11 mouse cellular contexts compared by ENCODE assay signal in the genomic region with DNA sequence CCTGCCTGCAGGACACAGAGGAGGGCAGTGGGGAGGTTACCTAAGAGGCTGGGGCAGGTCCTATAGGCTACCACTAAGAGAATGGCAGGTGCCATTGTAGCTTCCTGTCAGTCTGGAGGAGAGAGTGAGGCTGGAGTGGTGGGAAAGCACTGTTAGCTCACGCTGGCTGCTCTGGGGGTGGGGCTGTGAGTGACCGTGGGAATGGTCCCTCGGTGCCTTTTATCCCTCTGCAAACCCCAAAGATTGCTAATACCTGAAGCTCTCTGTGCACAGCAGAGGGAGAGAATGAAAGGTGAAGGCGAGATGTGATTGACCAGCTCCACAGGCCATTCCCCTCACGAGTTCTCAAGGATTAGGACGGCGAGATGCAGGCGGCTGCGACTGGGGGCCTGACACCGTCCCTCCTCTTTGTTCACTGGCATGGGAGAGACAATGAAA.
A peak's percentile ranks its signal among the peaks of the same experiment; 100 is the strongest.
DNase-seq lines count a peak whose midpoint lies in the region; ATAC-seq and TF ChIP-seq lines count a peak whose summit lies in the region.
"Had no signal": no experiment of that assay in that cellular context is flagged by ENCODE, and none has a peak within 500 bp of the region (broad histone marks: within the 10 kb centered on the region; RNA-seq: fewer than 3 reads in every experiment).

No protein-coding gene starts in this region.

- no peaks in the 10 kb centered on the region for H3K36me3 ChIP-seq in intestine, embryonic 15.5 days
- no peaks in the 10 kb centered on the region; the same call in 1 of the 2 replicates for H3K36me3 ChIP-seq in intestine, postnatal 0 days (ENCODE audit: control insufficient read depth, insufficient read depth)
- no peaks in the 10 kb centered on the region for H3K36me3 ChIP-seq in forebrain, embryonic 13.5 days (ENCODE audit: poor library complexity, severe bottlenecking)
- no peaks in the 10 kb centered on the region for H3K36me3 ChIP-seq in midbrain, embryonic 12.5 days

- TF ChIP-seq CTCF in intestine, postnatal 0 days (IDR thresholded peaks at IDR 0.05; ENCODE audit: low read depth): no peak

- DNase-seq in ZHBTc4 (ENCODE audit: low read depth, low spot score): peak; percentile 61
- DNase-seq in adrenal gland, postnatal 25 days: no peak
- no peak for DNase-seq in ovary, adult 18-20 months (ENCODE audit: low spot score)
- DNase-seq: kidney, adult 9 months had no signal

- no peak for ATAC-seq in intestine, embryonic 15.5 days
- no peak for ATAC-seq in intestine, postnatal 0 days
- peak; percentile 58; the same call in 1 of the 2 replicates for ATAC-seq in forebrain, embryonic 13.5 days
- ATAC-seq in midbrain, embryonic 12.5 days (ENCODE audit: low FRiP score, low read depth): peak; percentile 85
- no peak for ATAC-seq in megakaryocyte progenitor cell, adult 5-6 weeks (replicated peaks; ENCODE audit: poor library complexity)

- H3K4me1 ChIP-seq in intestine, embryonic 15.5 days (replicated peaks): peaks cover 27% of the 10 kb centered on the region
- H3K4me1 ChIP-seq in intestine, postnatal 0 days (replicated peaks; ENCODE audit: control insufficient read depth, insufficient read depth, low read length): 0 out of 2 replicates have a peak, but pooled peaks cover 4% of the 10 kb centered on the region
- H3K4me1 ChIP-seq in forebrain, embryonic 13.5 days: peaks cover 39% of the 10 kb centered on the region
- peaks cover 45% of the 10 kb centered on the region for H3K4me1 ChIP-seq in midbrain, embryonic 12.5 days

- no peaks in the 10 kb centered on the region for H3K27me3 ChIP-seq in intestine, embryonic 15.5 days (replicated peaks)
- no peaks in the 10 kb centered on the region for H3K27me3 ChIP-seq in intestine, postnatal 0 days (replicated peaks; ENCODE audit: control insufficient read depth, insufficient read depth, low read length)
- no peaks in the 10 kb centered on the region for H3K27me3 ChIP-seq in forebrain, embryonic 13.5 days
- H3K27me3 ChIP-seq in midbrain, embryonic 12.5 days: peaks cover 4% of the 10 kb centered on the region; the same call in 1 of the 2 replicates

- H3K27ac ChIP-seq in intestine, embryonic 15.5 days: 0 out of 2 replicates have a peak overlapping the region, but pooled peaks have one; percentile 4
- H3K27ac ChIP-seq in intestine, postnatal 0 days (ENCODE audit: low read depth, low read length): no peak overlapping the region
- H3K27ac ChIP-seq in forebrain, embryonic 13.5 days: peak overlapping the region; percentile 15
- peak overlapping the region; percentile 91 for H3K27ac ChIP-seq in midbrain, embryonic 12.5 days (replicated peaks)

- no peaks in the 10 kb centered on the region for H3K9me3 ChIP-seq in intestine, embryonic 15.5 days
- H3K9me3 ChIP-seq in intestine, postnatal 0 days (ENCODE audit: control insufficient read depth): no peaks in the 10 kb centered on the region
- no peaks in the 10 kb centered on the region for H3K9me3 ChIP-seq in forebrain, embryonic 13.5 days (replicated peaks)
- no peaks in the 10 kb centered on the region for H3K9me3 ChIP-seq in midbrain, embryonic 12.5 days

- WGBS in intestine, embryonic 15.5 days: 48% methylated on average over 10 of the region's 10 CpGs
- 61% methylated on average over 10 of the region's 10 CpGs for WGBS in intestine, postnatal 0 days
- 4% methylated on average over 10 of the region's 10 CpGs for WGBS in forebrain, embryonic 13.5 days
- WGBS in midbrain, embryonic 12.5 days: 3% methylated on average over 10 of the region's 10 CpGs

- no peak overlapping the region for H3K4me3 ChIP-seq in intestine, embryonic 15.5 days (replicated peaks)
- no peak overlapping the region for H3K4me3 ChIP-seq in intestine, postnatal 0 days (ENCODE audit: low read depth, low read length)
- H3K4me3 ChIP-seq in forebrain, embryonic 13.5 days: no peak overlapping the region
- no peak overlapping the region for H3K4me3 ChIP-seq in midbrain, embryonic 12.5 days
- H3K4me3 ChIP-seq: erythroblast, embryonic 14.5 days had no signal

- no peak overlapping the region for H3K4me2 ChIP-seq in intestine, embryonic 15.5 days (replicated peaks)
- no peak overlapping the region for H3K4me2 ChIP-seq in intestine, postnatal 0 days (replicated peaks; ENCODE audit: low read depth)
- peak overlapping the region; percentile 13 for H3K4me2 ChIP-seq in forebrain, embryonic 13.5 days
- peak overlapping the region; percentile 25 for H3K4me2 ChIP-seq in midbrain, embryonic 12.5 days (replicated peaks)
- H3K4me2 ChIP-seq: liver, embryonic 11.5 days had no signal

- no peak overlapping the region for H3K9ac ChIP-seq in intestine, embryonic 15.5 days
- no peak overlapping the region for H3K9ac ChIP-seq in intestine, postnatal 0 days (ENCODE audit: low read depth, low read length)
- peak overlapping the region; percentile 22; the same call in 1 of the 2 replicates for H3K9ac ChIP-seq in forebrain, embryonic 13.5 days
- H3K9ac ChIP-seq in midbrain, embryonic 12.5 days (replicated peaks): peak overlapping the region; percentile 41; the same call in 1 of the 2 replicates

Comparison
In these comparisons a context has a peak if more than half of its experiments do, and no peak if none do; other contexts are left out.
1. ATAC-seq: peak in forebrain, embryonic 13.5 days (single experiment) and midbrain, embryonic 12.5 days (single experiment); none in intestine, embryonic 15.5 days (single experiment), intestine, postnatal 0 days (single experiment) and megakaryocyte progenitor cell, adult 5-6 weeks (single experiment).
2. H3K4me2 ChIP-seq: peak in forebrain, embryonic 13.5 days (single experiment) and midbrain, embryonic 12.5 days (single experiment); none in intestine, embryonic 15.5 days (single experiment) and intestine, postnatal 0 days (single experiment).
3. H3K9ac ChIP-seq: peak in forebrain, embryonic 13.5 days (single experiment) and midbrain, embryonic 12.5 days (single experiment); none in intestine, embryonic 15.5 days (single experiment) and intestine, postnatal 0 days (single experiment).